Mouse (Mus musculus) layer of hippocampus, adult 2 months (tissue): ENCODE data around the gene Ikzf4. TPM values are rescaled to one million over a fixed set of nuclear protein-coding genes. Genes with fewer than 3 reads are reported as not detected.
"Not testable (repeated sequence)": the region's sequence is repeated elsewhere in the genome, so short reads cannot be mapped to it uniquely, and the experiment has no call there.

ENCODE experiments used
- DNase-seq, 2 experiments: peaks; one replicate each; pipeline ENCODE4 v3.0.0; 2022; ENCODE audit warnings: low spot score in 2 of 2
- H3K27ac ChIP-seq: fragments of 200-600 bp; 2 replicates; pipeline ENCODE4 v1.8.1; 2022
- H3K4me3 ChIP-seq: fragments of 200-600 bp; 2 replicates; pipeline ENCODE4 v1.8.1; 2022; ENCODE audit warnings: mild to moderate bottlenecking
- CTCF ChIP-seq: fragments of 200-600 bp; conservative IDR thresholded peaks from 2 replicates; pipeline ENCODE4 v1.8.1; 2022; ENCODE audit warnings: antibody characterized with exemption, mild to moderate bottlenecking, moderate library complexity
- total RNA-seq, 2 experiments: library from RNA; stranded (reverse); gene quantifications; 2 replicates each; pipeline ENCODE4 v1.2.3; 2021

Gene Ikzf4
- total RNA-seq, 2 experiments from 2014 or later = 16.7 to 18.7 TPM

- H3K4me3 ChIP-seq = no peak overlapping the region
- H3K27ac ChIP-seq = no peak overlapping the region
- DNase-seq = no peak
- TF ChIP-seq CTCF = no peak
Observed at GRCm38 (mm10) chr10:128659490-128659889, 13.7 kb upstream of the Ikzf4 start.

- Histone ChIP-seq H3K27ac (no peak overlapping the region), H3K4me3 (no peak overlapping the region)
- no peak for DNase-seq
- no peak for TF ChIP-seq CTCF
Observed at GRCm38 (mm10) chr10:128657844-128658243, 12.1 kb upstream of the Ikzf4 start.

- Histone ChIP-seq H3K27ac (no peak overlapping the region), H3K4me3 (no peak overlapping the region)
- no peak for DNase-seq
- TF ChIP-seq CTCF = no peak
Observed at GRCm38 (mm10) chr10:128656731-128657130, 10.9 kb upstream of the Ikzf4 start.

GRCm38 (mm10) chr10:128655254-128655653 lies 9.5 kb upstream of the Ikzf4 start:
- H3K27ac ChIP-seq = no peak overlapping the region
- no peak for TF ChIP-seq CTCF
- no peak for DNase-seq
- no peak overlapping the region for H3K4me3 ChIP-seq

GRCm38 (mm10) chr10:128653866-128654265 lies 8.1 kb upstream of the Ikzf4 start:
- no peak for DNase-seq
- no peak overlapping the region for H3K4me3 ChIP-seq
- no peak overlapping the region for H3K27ac ChIP-seq
- no peak for TF ChIP-seq CTCF

GRCm38 (mm10) chr10:128646139-128647089 lies 623 bp upstream of the Ikzf4 start:
- peak; percentile 16 to 53 for DNase-seq
- Histone ChIP-seq H3K4me3 (peak overlapping the region; percentile 24; the same call in 1 of the 2 replicates), H3K27ac (peak overlapping the region; percentile 79)
- no peak for TF ChIP-seq CTCF

- H3K27ac ChIP-seq = no peak overlapping the region
- H3K4me3 ChIP-seq = no peak overlapping the region
- DNase-seq = no peak
- TF ChIP-seq CTCF = no peak
Observed at GRCm38 (mm10) chr10:128642749-128643148, 3.0 kb downstream of the Ikzf4 start.

GRCm38 (mm10) chr10:128641871-128642270 lies 3.9 kb downstream of the Ikzf4 start:
- no peak for DNase-seq
- no peak overlapping the region for H3K27ac ChIP-seq
- no peak overlapping the region for H3K4me3 ChIP-seq
- no peak for TF ChIP-seq CTCF

GRCm38 (mm10) chr10:128640891-128641290 lies 4.9 kb downstream of the Ikzf4 start:
- no peak overlapping the region for H3K4me3 ChIP-seq
- DNase-seq = no peak
- no peak for TF ChIP-seq CTCF
- no peak overlapping the region for H3K27ac ChIP-seq

GRCm38 (mm10) chr10:128639999-128640398 lies 5.8 kb downstream of the Ikzf4 start:
- Histone ChIP-seq H3K4me3 (no peak overlapping the region), H3K27ac (no peak overlapping the region)
- no peak for TF ChIP-seq CTCF
- DNase-seq = no peak

GRCm38 (mm10) chr10:128637011-128637410 lies 8.8 kb downstream of the Ikzf4 start:
- Histone ChIP-seq H3K27ac (no peak overlapping the region), H3K4me3 (no peak overlapping the region)
- no peak for TF ChIP-seq CTCF
- no peak for DNase-seq

GRCm38 (mm10) chr10:128636561-128636960 lies 9.2 kb downstream of the Ikzf4 start:
- no peak for DNase-seq
- TF ChIP-seq CTCF = no peak
- H3K27ac ChIP-seq = no peak overlapping the region
- H3K4me3 ChIP-seq = no peak overlapping the region

GRCm38 (mm10) chr10:128635697-128636096 lies 10.1 kb downstream of the Ikzf4 start:
- no peak for DNase-seq
- H3K27ac ChIP-seq = no peak overlapping the region
- no peak for TF ChIP-seq CTCF
- H3K4me3 ChIP-seq = no peak overlapping the region

- H3K27ac ChIP-seq = no peak overlapping the region
- no peak for DNase-seq
- no peak for TF ChIP-seq CTCF
Observed at GRCm38 (mm10) chr10:128631571-128631970, 14.2 kb downstream of the Ikzf4 start.

GRCm38 (mm10) chr10:128630306-128630705 lies 15.5 kb downstream of the Ikzf4 start:
- H3K4me3 ChIP-seq, DNase-seq, H3K27ac ChIP-seq: not testable (repeated sequence)

More at GRCm38 (mm10) chr10:128631571-128631970, 14.2 kb downstream of the Ikzf4 start:
- no peak overlapping the region for H3K4me3 ChIP-seq
